Mouse (Mus musculus): ENCODE results near the gene Olfr1086. TPM values are rescaled to one million over a fixed set of nuclear protein-coding genes. Genes with fewer than 3 reads are reported as not detected.

Gene Olfr1086
- polyA plus RNA-seq (2014; fragmentation: Illumina TruSeq; extraction: RNeasy Lipid Tissue Mini Kit (QIAGEN cat#74804); ENCODE audit: low replicate concordance) = not detected

DNA sequence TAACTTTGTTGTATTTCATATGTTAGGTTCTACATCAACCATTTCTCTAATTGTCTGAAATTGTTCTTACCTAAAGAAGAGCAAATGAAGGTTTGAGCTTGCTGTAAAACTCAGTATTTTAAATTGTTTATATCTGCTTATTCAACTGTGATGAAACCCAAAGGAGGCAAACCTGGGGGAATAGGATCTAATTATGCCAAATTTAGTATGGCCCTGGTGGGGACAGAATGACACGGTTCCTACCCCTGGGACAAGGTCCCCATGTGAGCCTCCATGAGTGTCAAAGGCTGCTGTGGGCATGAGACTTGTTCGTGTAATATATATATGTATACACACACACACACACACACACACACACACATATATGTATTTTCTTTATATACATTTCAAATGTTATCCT lies at the start of gene Olfr1086:
Olfr1086 (minus strand) TSS at position 101 of the 400 bp plus-strand sequence.

DNA sequence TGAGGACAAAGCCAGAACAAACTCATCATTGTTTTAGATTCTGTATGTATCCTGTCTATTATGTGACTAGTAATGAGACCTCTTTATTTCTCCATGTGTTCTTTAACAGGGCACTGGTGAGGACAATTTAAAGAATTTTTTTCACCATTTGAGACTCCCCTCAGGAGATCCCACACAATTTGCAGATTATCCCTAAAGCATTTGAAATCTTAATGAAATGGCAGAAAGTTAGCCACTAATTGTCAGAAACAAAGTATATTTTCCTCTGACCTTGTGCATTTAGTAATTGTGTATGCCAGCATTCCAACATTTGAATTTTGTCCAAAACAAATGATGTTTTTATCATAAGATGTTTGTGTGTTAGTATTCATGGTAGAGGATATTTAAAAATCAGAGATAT lies 18.4 kb upstream of the Olfr1086 start, which contains the start of gene Olfr1087:
Olfr1087 (minus strand) TSS at position 101 of the 400 bp plus-strand sequence.

DNA sequence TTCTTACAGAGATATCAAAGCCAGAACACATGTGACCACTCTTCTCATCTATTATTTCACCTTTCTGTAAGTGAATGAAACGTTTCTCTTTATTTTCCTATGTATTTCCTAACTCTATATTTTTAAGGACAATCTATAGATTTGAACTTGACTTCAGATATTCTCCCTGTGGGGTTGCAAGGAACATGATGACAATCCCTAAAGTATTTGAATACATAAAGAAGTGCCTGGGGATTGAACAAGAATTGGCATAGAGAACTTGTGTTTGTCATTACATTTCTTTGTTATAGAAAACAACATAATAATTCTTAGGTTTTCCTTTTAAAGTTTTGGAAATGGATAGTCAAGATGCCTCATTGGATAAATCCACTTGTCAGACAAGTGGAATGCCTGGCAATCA lies 18.0 kb downstream of the Olfr1086 start, which contains the start of gene Olfr1085:
Olfr1085 (minus strand) TSS at position 101 of the 400 bp plus-strand sequence.

DNA sequence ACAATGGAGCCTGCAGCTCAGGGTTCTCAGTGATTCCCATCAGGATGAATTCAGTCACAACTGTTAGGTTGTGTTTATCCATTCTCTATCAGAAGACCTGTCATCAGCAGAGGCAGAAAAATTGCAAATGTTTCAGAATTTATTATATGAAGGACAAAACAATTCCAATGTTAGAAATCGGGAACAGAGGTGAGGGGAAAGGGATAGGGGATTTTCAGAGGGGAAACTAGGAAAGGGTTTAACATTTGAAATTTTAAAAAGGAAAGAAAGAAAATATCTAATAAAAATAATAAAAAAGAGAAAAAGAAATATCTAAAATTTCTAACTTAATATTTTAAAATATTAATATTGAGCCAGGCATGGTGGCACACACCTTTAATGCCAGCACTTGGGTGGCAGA lies 40.3 kb downstream of the Olfr1086 start, which contains the start of gene Olfr1084:
Olfr1084 (minus strand) TSS at position 101 of the 400 bp plus-strand sequence.

Other genes with a start within 250 kb of the Olfr1086 start
- gene Olfr1065, start 229.5 kb downstream of the Olfr1086 start, polyA plus RNA-seq (2014; fragmentation: Illumina TruSeq; extraction: RNeasy Lipid Tissue Mini Kit (QIAGEN cat#74804); ENCODE audit: low replicate concordance) = not detected
- gene Olfr1066, start 223.8 kb downstream of the Olfr1086 start, polyA plus RNA-seq (2014; fragmentation: Illumina TruSeq; extraction: RNeasy Lipid Tissue Mini Kit (QIAGEN cat#74804); ENCODE audit: low replicate concordance) = not detected
- gene Olfr228, start 192.7 kb downstream of the Olfr1086 start, polyA plus RNA-seq (2014; fragmentation: Illumina TruSeq; extraction: RNeasy Lipid Tissue Mini Kit (QIAGEN cat#74804); ENCODE audit: low replicate concordance) = not detected
- gene Olfr1076, start 171.6 kb downstream of the Olfr1086 start, polyA plus RNA-seq (2014; fragmentation: Illumina TruSeq; extraction: RNeasy Lipid Tissue Mini Kit (QIAGEN cat#74804); ENCODE audit: low replicate concordance) = not detected
- gene Olfr1079, start 137.6 kb downstream of the Olfr1086 start, polyA plus RNA-seq (2014; fragmentation: Illumina TruSeq; extraction: RNeasy Lipid Tissue Mini Kit (QIAGEN cat#74804); ENCODE audit: low replicate concordance) = not detected
- not detected for gene Olfr1080, start 121.9 kb downstream of the Olfr1086 start, polyA plus RNA-seq (2014; fragmentation: Illumina TruSeq; extraction: RNeasy Lipid Tissue Mini Kit (QIAGEN cat#74804); ENCODE audit: low replicate concordance)
- not detected for gene Olfr1082, start 81.1 kb downstream of the Olfr1086 start, polyA plus RNA-seq (2014; fragmentation: Illumina TruSeq; extraction: RNeasy Lipid Tissue Mini Kit (QIAGEN cat#74804); ENCODE audit: low replicate concordance)
- not detected for gene Olfr1084, start 40.4 kb downstream of the Olfr1086 start, polyA plus RNA-seq (2014; fragmentation: Illumina TruSeq; extraction: RNeasy Lipid Tissue Mini Kit (QIAGEN cat#74804); ENCODE audit: low replicate concordance)
- gene Olfr1085, start 18.1 kb downstream of the Olfr1086 start, polyA plus RNA-seq (2014; fragmentation: Illumina TruSeq; extraction: RNeasy Lipid Tissue Mini Kit (QIAGEN cat#74804); ENCODE audit: low replicate concordance) = not detected
- not detected for gene Olfr1087, start 18.3 kb upstream of the Olfr1086 start, polyA plus RNA-seq (2014; fragmentation: Illumina TruSeq; extraction: RNeasy Lipid Tissue Mini Kit (QIAGEN cat#74804); ENCODE audit: low replicate concordance)
- gene Olfr1089, start 53.6 kb upstream of the Olfr1086 start, polyA plus RNA-seq (2014; fragmentation: Illumina TruSeq; extraction: RNeasy Lipid Tissue Mini Kit (QIAGEN cat#74804); ENCODE audit: low replicate concordance) = not detected
- not detected for gene Olfr1090, start 78.9 kb upstream of the Olfr1086 start, polyA plus RNA-seq (2014; fragmentation: Illumina TruSeq; extraction: RNeasy Lipid Tissue Mini Kit (QIAGEN cat#74804); ENCODE audit: low replicate concordance)
- gene Olfr1093, start 102.4 kb upstream of the Olfr1086 start, polyA plus RNA-seq (2014; fragmentation: Illumina TruSeq; extraction: RNeasy Lipid Tissue Mini Kit (QIAGEN cat#74804); ENCODE audit: low replicate concordance) = not detected
- not detected for gene Olfr141, start 129.9 kb upstream of the Olfr1086 start, polyA plus RNA-seq (2014; fragmentation: Illumina TruSeq; extraction: RNeasy Lipid Tissue Mini Kit (QIAGEN cat#74804); ENCODE audit: low replicate concordance)
- not detected for gene Olfr1094, start 144.6 kb upstream of the Olfr1086 start, polyA plus RNA-seq (2014; fragmentation: Illumina TruSeq; extraction: RNeasy Lipid Tissue Mini Kit (QIAGEN cat#74804); ENCODE audit: low replicate concordance)
- not detected for gene Olfr1095, start 171.6 kb upstream of the Olfr1086 start, polyA plus RNA-seq (2014; fragmentation: Illumina TruSeq; extraction: RNeasy Lipid Tissue Mini Kit (QIAGEN cat#74804); ENCODE audit: low replicate concordance)
- gene Gm13723, start 194.7 kb upstream of the Olfr1086 start, polyA plus RNA-seq (2014; fragmentation: Illumina TruSeq; extraction: RNeasy Lipid Tissue Mini Kit (QIAGEN cat#74804); ENCODE audit: low replicate concordance) = not detected
- gene Olfr1097, start 212.1 kb upstream of the Olfr1086 start, polyA plus RNA-seq (2014; fragmentation: Illumina TruSeq; extraction: RNeasy Lipid Tissue Mini Kit (QIAGEN cat#74804); ENCODE audit: low replicate concordance) = not detected
- gene Olfr1098, start 244.5 kb upstream of the Olfr1086 start, polyA plus RNA-seq (2014; fragmentation: Illumina TruSeq; extraction: RNeasy Lipid Tissue Mini Kit (QIAGEN cat#74804); ENCODE audit: low replicate concordance) = not detected